Mouse (Mus musculus): ENCODE data around the gene Mbnl1.

The Mbnl1 gene

GRCm38 (mm10) chr3:60615615-60616014 lies 143.0 kb downstream of the Mbnl1 start:
- DNase-seq, result peak; percentile 37

DNA sequence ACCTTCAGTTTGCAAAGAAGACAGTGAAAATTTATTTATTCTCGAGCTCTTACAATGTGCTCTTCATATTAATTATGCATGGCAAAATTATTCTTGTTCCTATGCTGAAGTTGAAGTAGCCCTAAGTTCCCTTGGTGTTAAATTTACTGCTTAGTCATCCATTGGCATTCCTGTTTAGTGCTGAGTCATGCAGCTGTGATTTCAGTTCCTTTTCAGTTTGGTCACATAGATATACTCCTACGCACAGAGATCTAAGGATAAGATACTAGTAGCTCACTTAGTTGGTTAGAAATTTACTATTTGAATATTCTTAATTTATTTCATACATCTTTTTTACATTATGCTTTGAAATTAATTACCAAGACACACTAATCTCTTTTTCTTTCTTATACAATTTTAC lies 143.5 kb downstream of the Mbnl1 start:
- no peak for DNase-seq

GRCm38 (mm10) chr3:60617643-60618042 lies 145.0 kb downstream of the Mbnl1 start:
- DNase-seq, result no peak

DNA sequence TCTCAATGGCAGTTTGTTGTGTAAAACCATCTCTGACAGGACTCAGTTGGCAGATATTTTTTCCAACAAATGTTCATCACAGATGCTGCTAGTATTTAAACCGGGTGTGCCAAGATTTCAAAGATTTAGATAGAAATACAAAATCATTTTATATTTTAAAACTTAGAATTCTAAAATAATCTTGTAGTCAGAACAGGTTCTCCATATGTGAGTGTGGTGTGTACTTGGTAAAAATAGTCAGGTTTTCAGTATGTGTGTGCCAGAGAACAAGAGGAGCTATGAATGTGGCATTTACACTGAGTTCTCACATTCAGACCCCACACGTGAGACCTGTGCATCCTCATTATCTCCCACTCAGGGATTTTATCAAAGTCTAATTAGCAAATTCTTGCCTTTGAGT lies 147.6 kb downstream of the Mbnl1 start:
- no peak for DNase-seq

- DNase-seq, result no peak
Measured at GRCm38 (mm10) chr3:60631183-60631582, 158.6 kb downstream of the Mbnl1 start.

GRCm38 (mm10) chr3:60631754-60632153 lies 159.1 kb downstream of the Mbnl1 start:
- DNase-seq, result no peak

GRCm38 (mm10) chr3:60632796-60633466 lies 160.3 kb downstream of the Mbnl1 start:
- no peak for DNase-seq

DNA sequence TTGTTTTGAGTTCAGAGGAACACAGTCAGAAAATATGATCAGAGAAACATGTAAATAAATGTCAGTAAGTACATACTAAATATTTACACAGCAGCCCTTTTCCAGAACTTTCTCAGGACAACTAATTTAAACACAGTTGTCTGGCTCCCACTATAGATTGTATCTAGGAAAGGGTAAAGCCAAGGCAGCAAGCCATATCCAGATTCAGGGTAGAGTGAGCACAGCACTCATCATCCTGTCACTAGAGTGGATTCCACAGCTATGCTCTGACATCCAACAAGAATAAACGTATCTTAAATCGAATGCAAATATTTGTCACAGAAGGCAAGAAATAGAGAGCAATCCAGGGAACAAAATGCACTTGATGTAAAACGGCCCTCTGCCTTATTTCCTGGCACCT lies 165.9 kb downstream of the Mbnl1 start:
- DNase-seq, result no peak

- DNase-seq, result no peak
Measured at GRCm38 (mm10) chr3:60639135-60639534, 166.5 kb downstream of the Mbnl1 start.

DNA sequence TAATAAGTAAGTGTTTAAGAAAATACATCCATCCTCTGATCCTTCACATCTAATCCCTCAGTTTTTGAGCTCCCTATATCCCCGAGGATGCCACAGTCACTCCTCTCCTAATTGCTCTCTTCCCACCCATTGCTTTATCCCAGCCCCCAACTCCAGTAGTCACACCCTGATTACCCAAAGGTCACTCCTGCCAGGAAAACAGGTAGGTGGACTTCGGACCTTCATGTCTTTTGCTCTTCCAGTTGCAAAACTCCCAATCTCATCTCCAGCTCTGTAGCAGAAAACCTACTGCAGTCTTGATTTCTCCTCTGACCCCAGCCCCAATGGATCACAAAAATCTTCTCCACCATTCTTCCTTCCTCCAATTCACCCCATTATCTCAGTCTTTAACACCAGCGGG lies 169.6 kb downstream of the Mbnl1 start:
- no peak for DNase-seq

DNA sequence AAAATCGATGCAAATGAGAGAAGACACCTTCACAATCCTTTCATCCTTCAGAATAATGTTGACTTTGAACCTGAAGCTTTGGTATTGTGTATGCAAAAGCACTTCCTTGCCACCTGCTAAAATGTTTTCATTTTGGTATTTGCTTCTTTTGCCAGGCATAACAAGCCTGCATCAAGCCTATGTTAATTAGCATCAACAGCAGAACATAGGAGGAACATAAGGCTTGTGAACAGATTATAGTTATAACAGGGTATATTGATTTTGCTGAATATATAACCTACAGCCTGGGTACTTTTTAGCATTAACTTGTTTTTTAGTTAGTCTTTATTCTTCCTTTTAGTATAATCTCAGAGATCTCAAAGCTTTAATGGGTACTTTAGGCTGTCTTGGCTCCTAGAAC lies 172.9 kb downstream of the Mbnl1 start:
- no peak for DNase-seq

- no peak for DNase-seq
Measured at GRCm38 (mm10) chr3:60648293-60648692, 175.7 kb downstream of the Mbnl1 start.

GRCm38 (mm10) chr3:60660762-60661161 lies 188.1 kb downstream of the Mbnl1 start:
- no peak for DNase-seq
